Mouse (Mus musculus) forebrain, embryonic 14.5 days (tissue): ENCODE measurements around the gene Nup50. TPM values are rescaled to one million over a fixed set of nuclear protein-coding genes. Genes with fewer than 3 reads are reported as not detected.

ENCODE experiments used
- ATAC-seq: fragments of 200-750 bp; cut with Nextera tagmentation; 2 replicates; pipeline ENCODE4 v1.8.0; 2017; ENCODE audit warnings: mild to moderate bottlenecking, moderate library complexity
- DNase-seq: peaks from one replicate; pipeline ENCODE4 v3.0.0-alpha.2; 2015; ENCODE audit warnings: low spot score
- H3K27ac ChIP-seq: fragments of 300-500 bp; sonication (generic); 2 replicates; pipeline ENCODE4 v1.5.1; 2014; ENCODE audit warnings: low read depth, mild to moderate bottlenecking, control low read depth, low read length, moderate library complexity
- H3K27me3 ChIP-seq: fragments of 300-500 bp; sonication (generic); replicated peaks from 2 replicates; pipeline ENCODE4 v1.6.1; 2014; ENCODE audit warnings: low read length, control low read depth, mixed read lengths; ENCODE audit not compliant: control insufficient read depth, insufficient read depth
- H3K36me3 ChIP-seq: fragments of 300-500 bp; sonication (generic); 2 replicates; pipeline ENCODE4 v1.6.1; 2014; ENCODE audit warnings: low read length, control low read depth; ENCODE audit not compliant: control insufficient read depth, insufficient read depth
- H3K4me1 ChIP-seq: fragments of 300-500 bp; sonication (generic); 2 replicates; pipeline ENCODE4 v1.6.1; 2014; ENCODE audit warnings: antibody characterized with exemption, low read length, control low read depth; ENCODE audit not compliant: control insufficient read depth, insufficient read depth
- H3K4me2 ChIP-seq: fragments of 300-500 bp; sonication (generic); 2 replicates; pipeline ENCODE4 v1.6.1; 2014; ENCODE audit warnings: mild to moderate bottlenecking, control low read depth, low read length
- H3K4me3 ChIP-seq: fragments of 300-500 bp; sonication (generic); 2 replicates; pipeline ENCODE4 v1.5.1; 2014; ENCODE audit warnings: low read depth, low read length, control low read depth
- H3K9ac ChIP-seq: fragments of 300-500 bp; sonication (generic); 2 replicates; pipeline ENCODE4 v1.6.1; 2014; ENCODE audit warnings: mild to moderate bottlenecking, low read length, control low read depth, moderate library complexity
- H3K9me3 ChIP-seq: fragments of 300-500 bp; sonication (generic); replicated peaks from 2 replicates; pipeline ENCODE4 v1.6.1; 2016; ENCODE audit warnings: low read length, control low read depth, mixed read lengths; ENCODE audit not compliant: control insufficient read depth
- whole genome bisulfite sequencing: fragments of 180-500 bp; shearing (Covaris S2); extraction: QIAGEN DNeasy Blood & Tissue Kit; methylation state at CpG from one replicate; pipeline ENCODE4 v1.1.7; 2014; 5-methylcytosine and 5-hydroxymethylcytosine counted together
- polyA plus RNA-seq: library from polyadenylated mRNA; unstranded; fragments of >200 nt; fragmentation: Nextera tagmentation; extraction: Ambion mirVana; gene quantifications from 2 replicates; pipeline ENCODE4 v1.2.1, GENCODE M21; 2014

Nup50 gene
- polyA plus RNA-seq, 1 experiment from 2014 or later = 28.3 TPM

DNA sequence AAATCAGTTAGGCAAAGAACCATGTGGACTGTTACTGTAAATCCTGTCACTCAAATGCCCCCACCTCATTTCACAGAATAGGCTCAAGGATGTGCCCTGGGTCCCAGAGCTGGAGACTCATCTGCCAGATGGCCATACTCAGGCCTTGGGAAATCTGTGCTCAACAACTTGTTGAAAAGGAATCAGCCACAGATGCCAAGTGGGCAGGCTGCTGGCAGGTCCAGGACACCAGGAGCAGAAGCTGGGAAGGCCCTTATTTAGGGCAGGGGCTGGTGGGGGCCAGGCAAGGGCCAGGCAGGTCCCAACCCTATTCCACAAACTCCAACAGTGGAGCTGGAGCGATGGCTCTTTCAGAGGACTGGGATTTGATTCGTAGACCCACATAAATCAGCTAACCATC lies 39.3 kb downstream of the Nup50 start:
- DNase-seq = no peak
- no peak overlapping the region for H3K4me2 ChIP-seq
- no peak overlapping the region for H3K27ac ChIP-seq
- peaks cover 6% of the 10 kb centered on the region; the same call in 1 of the 2 replicates for H3K36me3 ChIP-seq
- H3K9ac ChIP-seq = no peak overlapping the region
- H3K4me1 ChIP-seq = peaks cover 10% of the 10 kb centered on the region
- H3K4me3 ChIP-seq = no peak overlapping the region
- no peaks in the 10 kb centered on the region for H3K9me3 ChIP-seq
- WGBS = 95% methylated on average over 2 of the region's 2 CpGs
- no peaks in the 10 kb centered on the region for H3K27me3 ChIP-seq
- no peak for ATAC-seq

DNA sequence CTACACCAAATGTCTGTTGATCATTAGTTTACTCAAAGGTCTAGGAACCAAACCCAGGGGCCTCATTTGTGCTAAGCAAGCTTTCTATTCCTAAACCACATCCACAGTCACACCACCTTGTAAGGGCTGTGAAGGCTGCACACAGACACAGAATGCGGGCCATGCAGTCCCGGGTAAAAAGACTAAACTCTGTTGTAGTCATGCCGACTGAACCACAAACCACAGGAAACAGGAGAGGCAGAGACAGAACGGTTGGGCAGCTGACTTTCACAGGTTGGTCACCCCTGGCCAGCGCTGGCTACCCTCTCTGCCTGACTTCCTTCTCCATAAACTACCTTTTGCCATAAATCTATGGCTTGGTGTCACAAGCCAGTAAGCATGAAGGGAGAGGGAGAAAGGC lies 41.6 kb downstream of the Nup50 start:
- Histone ChIP-seq H3K27ac (no peak overlapping the region), H3K36me3 (no peaks in the 10 kb centered on the region), H3K4me1 (no peaks in the 10 kb centered on the region; the same call in 1 of the 2 replicates), H3K4me2 (no peak overlapping the region), H3K9ac (no peak overlapping the region), H3K4me3 (no peak overlapping the region), H3K9me3 (no peaks in the 10 kb centered on the region), H3K27me3 (no peaks in the 10 kb centered on the region)
- DNase-seq (no peak), ATAC-seq (no peak)
- WGBS = 89% methylated on average over 5 of the region's 5 CpGs

DNA sequence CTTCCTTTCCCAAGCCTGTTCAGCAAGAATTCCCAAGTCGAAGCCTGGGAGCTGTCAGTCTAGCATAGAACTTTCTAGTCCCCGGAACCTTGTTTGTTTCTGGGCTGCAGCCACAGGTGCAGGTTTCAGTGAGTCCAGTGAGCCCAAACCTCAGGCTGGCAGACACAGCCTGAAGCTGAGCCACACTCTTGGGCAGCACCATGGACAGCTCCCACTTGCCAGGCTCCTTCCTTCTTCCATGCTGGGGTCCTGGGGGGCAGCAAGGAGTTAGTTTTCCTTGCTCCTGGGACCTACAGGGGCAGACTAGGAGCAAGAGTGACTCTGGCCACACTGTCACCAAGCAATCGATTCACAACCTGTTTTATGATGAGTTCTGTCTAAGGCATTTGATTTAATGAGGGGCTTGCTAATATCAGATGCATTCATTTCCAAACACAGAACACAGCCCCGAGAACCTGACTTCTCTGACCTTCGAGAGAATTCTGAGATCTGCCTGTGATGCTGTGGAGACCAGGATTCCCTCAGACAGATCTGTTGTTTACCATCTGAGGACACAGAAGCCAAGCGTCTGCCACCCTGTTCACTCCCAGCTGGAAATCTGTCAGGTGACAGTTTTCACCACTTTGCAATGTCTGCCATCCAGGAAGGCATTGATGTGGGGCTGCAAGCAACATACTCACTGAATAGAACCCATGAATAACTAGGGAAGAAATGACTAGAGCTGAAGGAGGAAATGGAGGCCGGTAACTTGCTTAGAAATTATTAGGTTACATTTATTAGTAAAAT lies 42.6 kb downstream of the Nup50 start:
- 59% methylated on average over 7 of the region's 7 CpGs for WGBS
- Histone ChIP-seq H3K4me3 (no peak overlapping the region), H3K27me3 (no peaks in the 10 kb centered on the region), H3K9me3 (no peaks in the 10 kb centered on the region), H3K4me1 (no peaks in the 10 kb centered on the region; the same call in 1 of the 2 replicates), H3K36me3 (no peaks in the 10 kb centered on the region), H3K9ac (no peak overlapping the region), H3K27ac (peak overlapping the region; percentile 60; the same call in 1 of the 2 replicates), H3K4me2 (no peak overlapping the region)
- no peak for ATAC-seq
- peak; percentile 52 for DNase-seq

DNA sequence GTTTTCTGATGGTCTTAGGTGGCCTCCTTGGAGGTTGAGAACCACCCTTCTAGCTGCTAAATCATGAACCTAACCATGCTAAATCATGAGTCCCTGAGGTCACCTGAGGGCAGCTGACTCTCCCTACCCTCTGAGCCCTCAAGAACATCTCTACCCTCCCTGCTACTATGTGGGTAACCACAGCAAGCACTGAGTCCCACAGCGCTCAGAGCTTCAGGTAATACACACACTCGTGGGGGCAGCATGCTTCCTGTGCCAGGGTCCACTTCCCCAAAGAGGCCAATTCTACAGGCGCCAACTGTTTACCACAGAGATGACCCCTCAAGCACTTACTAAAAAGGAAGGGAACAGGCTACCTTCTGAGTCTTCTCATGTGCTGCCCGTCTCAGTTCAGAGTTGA lies 45.3 kb downstream of the Nup50 start:
- no peak overlapping the region for H3K27ac ChIP-seq
- no peak overlapping the region for H3K4me3 ChIP-seq
- peaks cover 7% of the 10 kb centered on the region for H3K4me1 ChIP-seq
- H3K9me3 ChIP-seq = no peaks in the 10 kb centered on the region
- no peak for DNase-seq
- WGBS = 90% methylated on average over 4 of the region's 4 CpGs
- H3K27me3 ChIP-seq = no peaks in the 10 kb centered on the region
- ATAC-seq = no peak
- H3K36me3 ChIP-seq = no peaks in the 10 kb centered on the region
- no peak overlapping the region for H3K9ac ChIP-seq
- H3K4me2 ChIP-seq = no peak overlapping the region

- Histone ChIP-seq H3K9me3 (no peaks in the 10 kb centered on the region), H3K4me2 (no peak overlapping the region), H3K36me3 (no peaks in the 10 kb centered on the region), H3K27me3 (no peaks in the 10 kb centered on the region), H3K9ac (no peak overlapping the region), H3K4me3 (no peak overlapping the region), H3K27ac (no peak overlapping the region), H3K4me1 (peaks cover 10% of the 10 kb centered on the region)
- WGBS = 38% methylated on average over 8 of the region's 8 CpGs
- ATAC-seq (no peak), DNase-seq (no peak)
Measured at GRCm38 (mm10) chr15:84972860-84973543, 49.8 kb downstream of the Nup50 start.

- Histone ChIP-seq H3K4me2 (no peak overlapping the region), H3K9ac (no peak overlapping the region), H3K27ac (no peak overlapping the region), H3K9me3 (no peaks in the 10 kb centered on the region), H3K36me3 (no peaks in the 10 kb centered on the region), H3K27me3 (no peaks in the 10 kb centered on the region), H3K4me3 (no peak overlapping the region), H3K4me1 (peaks cover 10% of the 10 kb centered on the region)
- ATAC-seq = no peak
- 15% methylated on average over 3 of the region's 3 CpGs for WGBS
- no peak for DNase-seq
Measured at GRCm38 (mm10) chr15:84973544-84973871, 50.3 kb downstream of the Nup50 start.

- Histone ChIP-seq H3K36me3 (no peaks in the 10 kb centered on the region), H3K27ac (no peak overlapping the region), H3K27me3 (no peaks in the 10 kb centered on the region), H3K4me1 (peaks cover 10% of the 10 kb centered on the region), H3K9me3 (no peaks in the 10 kb centered on the region), H3K9ac (no peak overlapping the region), H3K4me3 (no peak overlapping the region), H3K4me2 (no peak overlapping the region)
- ATAC-seq (no peak), DNase-seq (no peak)
- WGBS = 46% methylated on average over 4 of the region's 4 CpGs
Measured at GRCm38 (mm10) chr15:84975729-84976128, 52.5 kb downstream of the Nup50 start.

GRCm38 (mm10) chr15:84981609-84982313 lies 58.5 kb downstream of the Nup50 start:
- no peaks in the 10 kb centered on the region for H3K27me3 ChIP-seq
- WGBS = 84% methylated on average over 9 of the region's 9 CpGs

GRCm38 (mm10) chr15:84982888-84983287 lies 59.7 kb downstream of the Nup50 start:
- no peak for DNase-seq
- H3K27me3 ChIP-seq = no peaks in the 10 kb centered on the region
- WGBS = 82% methylated on average over 3 of the region's 3 CpGs
- no peak overlapping the region for H3K27ac ChIP-seq
- H3K9ac ChIP-seq = no peak overlapping the region
- no peaks in the 10 kb centered on the region for H3K36me3 ChIP-seq
- ATAC-seq = no peak
- H3K4me3 ChIP-seq = no peak overlapping the region
- peaks cover 11% of the 10 kb centered on the region for H3K4me1 ChIP-seq
- no peak overlapping the region for H3K4me2 ChIP-seq
- H3K9me3 ChIP-seq = no peaks in the 10 kb centered on the region

More at GRCm38 (mm10) chr15:84981609-84982313, 58.5 kb downstream of the Nup50 start:
- H3K4me1 ChIP-seq = peaks cover 10% of the 10 kb centered on the region
- DNase-seq = no peak
- H3K36me3 ChIP-seq = no peaks in the 10 kb centered on the region
- no peak overlapping the region for H3K9ac ChIP-seq
- ATAC-seq = no peak
- H3K27ac ChIP-seq = no peak overlapping the region
- H3K4me3 ChIP-seq = no peak overlapping the region
- no peaks in the 10 kb centered on the region for H3K9me3 ChIP-seq
- H3K4me2 ChIP-seq = no peak overlapping the region
